Mouse (Mus musculus) spleen, adult 18-20 months (tissue): ENCODE data around the gene Ugt1a7c.

Experiments used
- DNase-seq, 2 experiments: peaks; one replicate each; pipeline ENCODE4 v3.0.0; 2022; ENCODE audit warnings: mixed read lengths in 2 of 2

Gene Ugt1a7c

GRCm38 (mm10) chr1:88199996-88200395, 105.1 kb downstream of the Ugt1a7c start:
- DNase-seq, result no peak

GRCm38 (mm10) chr1:88200456-88200855, 105.6 kb downstream of the Ugt1a7c start, which contains the start of gene Ugt1a2:
TSS of gene Ugt1a2 (plus strand) at chr1:88200601.
- no peak for DNase-seq

GRCm38 (mm10) chr1:88205294-88205922, 110.5 kb downstream of the Ugt1a7c start, which contains the start of gene Dnajb3:
TSS of gene Dnajb3 (minus strand) at chr1:88205782.
- peak; percentile 52 to 62 for DNase-seq

- DNase-seq, result no peak
Measured at GRCm38 (mm10) chr1:88206843-88207479, 112.1 kb downstream of the Ugt1a7c start.

GRCm38 (mm10) chr1:88211812-88212211, 117.0 kb downstream of the Ugt1a7c start, which contains the start of gene Ugt1a1:
TSS of gene Ugt1a1 (plus strand) at chr1:88211959.
- DNase-seq, result no peak

- no peak for DNase-seq
Measured at GRCm38 (mm10) chr1:88212341-88213045, 117.6 kb downstream of the Ugt1a7c start.

GRCm38 (mm10) chr1:88213061-88213460, 118.2 kb downstream of the Ugt1a7c start:
- no peak for DNase-seq

- DNase-seq, result no peak
Measured at GRCm38 (mm10) chr1:88213766-88214461, 119.1 kb downstream of the Ugt1a7c start.

- no peak for DNase-seq
Measured at GRCm38 (mm10) chr1:88214462-88214952, 119.6 kb downstream of the Ugt1a7c start.

GRCm38 (mm10) chr1:88215466-88216380, 120.9 kb downstream of the Ugt1a7c start:
- DNase-seq, result no peak

- no peak for DNase-seq
Measured at GRCm38 (mm10) chr1:88216551-88216950, 121.7 kb downstream of the Ugt1a7c start.

GRCm38 (mm10) chr1:88217144-88217543, 122.3 kb downstream of the Ugt1a7c start:
- no peak for DNase-seq

GRCm38 (mm10) chr1:88217576-88217975, 122.7 kb downstream of the Ugt1a7c start:
- DNase-seq, result no peak

- DNase-seq, result no peak
Measured at GRCm38 (mm10) chr1:88218051-88218450, 123.2 kb downstream of the Ugt1a7c start.

GRCm38 (mm10) chr1:88218591-88218990, 123.7 kb downstream of the Ugt1a7c start:
- no peak for DNase-seq

GRCm38 (mm10) chr1:88219054-88219453, 124.2 kb downstream of the Ugt1a7c start:
- DNase-seq, result no peak

- DNase-seq, result no peak
Measured at GRCm38 (mm10) chr1:88220336-88220735, 125.5 kb downstream of the Ugt1a7c start.

GRCm38 (mm10) chr1:88222216-88222615, 127.4 kb downstream of the Ugt1a7c start:
- DNase-seq, result no peak

GRCm38 (mm10) chr1:88223011-88223515, 128.2 kb downstream of the Ugt1a7c start:
- peak in 1 of 2 experiments; percentile 6 for DNase-seq

- DNase-seq, result no peak
Measured at GRCm38 (mm10) chr1:88223591-88223990, 128.7 kb downstream of the Ugt1a7c start.

- DNase-seq, result no peak
Measured at GRCm38 (mm10) chr1:88224029-88224776, 129.3 kb downstream of the Ugt1a7c start.
